Mouse (Mus musculus): ENCODE results near the gene Smpdl3a.

GRCm38 (mm10) chr10:57835094-57835493 lies 41.0 kb downstream of the Smpdl3a start:
- no peak for TF ChIP-seq GATA1 (IDR thresholded peaks at IDR 0.05; ENCODE audit: borderline replicate concordance, low read length)
- no peak for TF ChIP-seq FLI1 (IDR thresholded peaks at IDR 0.05; ENCODE audit: low read length)
